Comparison of ENCODE assay signal across 13 mouse cellular contexts in genomic region chr9:21097793-21098192, GRCm38 (mm10). TPM values are rescaled to one million over a fixed set of nuclear protein-coding genes. Genes with fewer than 3 reads are reported as not detected.
A peak's percentile ranks its signal among the peaks of the same experiment; 100 is the strongest.
DNase-seq lines count a peak whose midpoint lies in the region; ATAC-seq and TF ChIP-seq lines count a peak whose summit lies in the region.
"Had no signal": no experiment of that assay in that cellular context is flagged by ENCODE, and none has a peak within 500 bp of the region (broad histone marks: within the 10 kb centered on the region; RNA-seq: fewer than 3 reads in every experiment).

No protein-coding gene starts in this region.

- no peaks in the 10 kb centered on the region for H3K4me1 ChIP-seq in forebrain, embryonic 16.5 days (replicated peaks; ENCODE audit: control insufficient read depth, insufficient read depth, low read length)
- H3K4me1 ChIP-seq: limb, embryonic 12.5 days had no signal

- DNase-seq in right cerebral cortex, adult 18-20 months, result peak; percentile 90
- no peak for DNase-seq in right cerebral cortex, postnatal 4 days
- DNase-seq in left cerebral cortex, adult 2 months (ENCODE audit: extremely low spot score in 1 of 2, low spot score in 2 of 2), result peak; percentile 50 to 65
- peak; percentile 71 to 77 for DNase-seq in right cerebral cortex, postnatal 36 days (ENCODE audit: low spot score in 2 of 2)
- DNase-seq in ovary, adult 18-20 months (ENCODE audit: low spot score), result no peak
- DNase-seq in kidney, postnatal 10 days, result no peak
- DNase-seq: cerebellum, postnatal 14 days; retina, postnatal 1 day had no signal

- intact Hi-C loops in left cerebral cortex, adult 2 months (cut with DNase I), result no loop called here

- no peak overlapping the region for H3K4me2 ChIP-seq in forebrain, embryonic 16.5 days (ENCODE audit: low read length)
- H3K4me2 ChIP-seq: limb, embryonic 12.5 days had no signal

- H3K27me3 ChIP-seq in forebrain, embryonic 16.5 days (replicated peaks; ENCODE audit: control insufficient read depth, insufficient read depth, low read length), result no peaks in the 10 kb centered on the region
- H3K27me3 ChIP-seq: limb, embryonic 12.5 days had no signal

- H3K9me3 ChIP-seq in forebrain, embryonic 16.5 days (ENCODE audit: control insufficient read depth, low read length), result no peaks in the 10 kb centered on the region
- H3K9me3 ChIP-seq: heart, embryonic 10.5 days; limb, embryonic 12.5 days had no signal

- ATAC-seq in erythroblast, adult 5-6 weeks (replicated peaks; ENCODE audit: low FRiP score, poor library complexity, severe bottlenecking), result peak; percentile 52; the same call in 1 of the 2 replicates
- ATAC-seq in forebrain, embryonic 16.5 days, result no peak

- H3K36me3 ChIP-seq in forebrain, embryonic 16.5 days (ENCODE audit: control insufficient read depth, insufficient read depth), result no peaks in the 10 kb centered on the region
- H3K36me3 ChIP-seq: limb, embryonic 12.5 days had no signal

- H3K4me3 ChIP-seq in left cerebral cortex, adult 2 months, result no peak overlapping the region
- no peak overlapping the region for H3K4me3 ChIP-seq in forebrain, embryonic 16.5 days (replicated peaks; ENCODE audit: low read length)
- H3K4me3 ChIP-seq: heart, embryonic 10.5 days; limb, embryonic 12.5 days; myocyte had no signal

- H3K9ac ChIP-seq in forebrain, embryonic 16.5 days (replicated peaks; ENCODE audit: low read depth, low read length), result no peak overlapping the region
- H3K9ac ChIP-seq: limb, embryonic 12.5 days had no signal

- peak overlapping the region; percentile 73 for H3K27ac ChIP-seq in left cerebral cortex, adult 2 months
- no peak overlapping the region for H3K27ac ChIP-seq in forebrain, embryonic 16.5 days (ENCODE audit: low read length)
- H3K27ac ChIP-seq: heart, embryonic 10.5 days; limb, embryonic 12.5 days had no signal

- no peak for TF ChIP-seq CTCF in left cerebral cortex, adult 2 months (IDR thresholded peaks at IDR 0.05)

- WGBS in forebrain, embryonic 16.5 days, result 88% methylated on average over 8 of the region's 8 CpGs

RNA-seq across cellular contexts. Expression of gene Raver1, which starts 6.0 kb away (rescaled TPM):
- 4.0 and 11.7 TPM in 2 replicates for total RNA-seq in erythroblast, adult 5-6 weeks (2015; ENCODE audit: low replicate concordance)
- total RNA-seq in erythroblast, adult 5-6 weeks (2017; ENCODE audit: low replicate concordance), result 3.8 and 7.8 TPM in 2 replicates
- 10 to 100 TPM; 28.0 to 29.0 TPM for total RNA-seq in left cerebral cortex, adult 2 months (2021)
- 37.4 and 38.8 TPM in 2 replicates for polyA plus RNA-seq in forebrain, embryonic 16.5 days (2015; fragmentation: Nextera tagmentation; extraction: Ambion mirVana)

RNA-seq across cellular contexts. Expression of gene Gm38431, which starts 6.0 kb away (rescaled TPM):
- total RNA-seq in erythroblast, adult 5-6 weeks (2015; ENCODE audit: low replicate concordance), result 19.4 and 20.9 TPM in 2 replicates
- 1.8 and 3.6 TPM in 2 replicates for total RNA-seq in erythroblast, adult 5-6 weeks (2017; ENCODE audit: low replicate concordance)
- total RNA-seq in left cerebral cortex, adult 2 months (2021), result 1 to 10 TPM; 2.2 to 4.2 TPM
- polyA plus RNA-seq in forebrain, embryonic 16.5 days (2015; fragmentation: Nextera tagmentation; extraction: Ambion mirVana), result 1.6 and 1.9 TPM in 2 replicates

RNA-seq across cellular contexts. Expression of gene Fdx1l, which starts 24.4 kb away (rescaled TPM):
- 8.4 TPM in 1 of 2 replicates, not detected in the other for total RNA-seq in erythroblast, adult 5-6 weeks (2015; ENCODE audit: low replicate concordance)
- total RNA-seq in erythroblast, adult 5-6 weeks (2017; ENCODE audit: low replicate concordance), result 1.4 and 13.7 TPM in 2 replicates
- total RNA-seq in left cerebral cortex, adult 2 months (2021), result 10 to 100 TPM; 62.4 to 64.3 TPM
- 49.7 and 60.5 TPM in 2 replicates for polyA plus RNA-seq in forebrain, embryonic 16.5 days (2015; fragmentation: Nextera tagmentation; extraction: Ambion mirVana)

RNA-seq across cellular contexts. Expression of gene Gm49373, which starts 24.9 kb away (rescaled TPM):
- total RNA-seq in erythroblast, adult 5-6 weeks (2015; ENCODE audit: low replicate concordance), result 2.3 TPM in 1 of 2 replicates, not detected in the other
- total RNA-seq in erythroblast, adult 5-6 weeks (2017; ENCODE audit: low replicate concordance), result not detected in 2 replicates
- 1 to 10 TPM; 1.7 to 3.2 TPM for total RNA-seq in left cerebral cortex, adult 2 months (2021)
- polyA plus RNA-seq in forebrain, embryonic 16.5 days (2015; fragmentation: Nextera tagmentation; extraction: Ambion mirVana), result 1.2 and 1.4 TPM in 2 replicates

RNA-seq across cellular contexts. Expression of gene Zglp1, which starts 30.9 kb away (rescaled TPM):
- not detected in 2 replicates for total RNA-seq in erythroblast, adult 5-6 weeks (2015; ENCODE audit: low replicate concordance)
- not detected in 2 replicates for total RNA-seq in erythroblast, adult 5-6 weeks (2017; ENCODE audit: low replicate concordance)
- total RNA-seq in left cerebral cortex, adult 2 months (2021), result 1 to 10 TPM in 1 of 2 experiments, not detected in 1; 1.3 TPM
- polyA plus RNA-seq in forebrain, embryonic 16.5 days (2015; fragmentation: Nextera tagmentation; extraction: Ambion mirVana), result 0.25 and 1.7 TPM in 2 replicates

Comparison
In these comparisons a context has a peak if more than half of its experiments do, and no peak if none do; other contexts are left out.
1. DNase-seq: peak in right cerebral cortex, adult 18-20 months (single experiment), left cerebral cortex, adult 2 months (2 of 2) and right cerebral cortex, postnatal 36 days (2 of 2); none in right cerebral cortex, postnatal 4 days (single experiment), ovary, adult 18-20 months (single experiment) and kidney, postnatal 10 days (single experiment).
2. RNA of gene Fdx1l, which starts 24.4 kb away (total RNA-seq): 62.4 to 64.3 TPM in left cerebral cortex, adult 2 months; 1.4 to 13.7 TPM in erythroblast, adult 5-6 weeks; every median in the first group is over 4 times any median in the second.